Mouse (Mus musculus) cerebellum, adult 9-11 months (tissue): ENCODE data around the gene Abl1.

Source experiments
- DNase-seq: peaks from one replicate; pipeline ENCODE4 v3.0.0; 2022

The Abl1 gene

GRCm38 (mm10) chr2:31749046-31749709 lies 61.0 kb downstream of the Abl1 start:
- DNase-seq = no peak

GRCm38 (mm10) chr2:31750133-31750532 lies 62.0 kb downstream of the Abl1 start:
- DNase-seq = no peak

- DNase-seq = no peak
Measured at GRCm38 (mm10) chr2:31757472-31757871, 69.3 kb downstream of the Abl1 start.

GRCm38 (mm10) chr2:31758966-31759365 lies 70.8 kb downstream of the Abl1 start:
- no peak for DNase-seq

- peak; percentile 50 for DNase-seq
Measured at GRCm38 (mm10) chr2:31759751-31760460, 71.7 kb downstream of the Abl1 start.

- DNase-seq = no peak
Measured at GRCm38 (mm10) chr2:31760486-31760885, 72.3 kb downstream of the Abl1 start.

- DNase-seq = no peak
Measured at GRCm38 (mm10) chr2:31761115-31761531, 72.9 kb downstream of the Abl1 start.

GRCm38 (mm10) chr2:31761585-31761984 lies 73.4 kb downstream of the Abl1 start:
- no peak for DNase-seq

GRCm38 (mm10) chr2:31762155-31762554 lies 74.0 kb downstream of the Abl1 start:
- no peak for DNase-seq

GRCm38 (mm10) chr2:31762853-31763252 lies 74.7 kb downstream of the Abl1 start:
- DNase-seq = no peak

- DNase-seq = no peak
Measured at GRCm38 (mm10) chr2:31763271-31763670, 75.1 kb downstream of the Abl1 start.

- DNase-seq = no peak
Measured at GRCm38 (mm10) chr2:31767104-31767503, 78.9 kb downstream of the Abl1 start.

GRCm38 (mm10) chr2:31767815-31768214 lies 79.6 kb downstream of the Abl1 start:
- DNase-seq = no peak

- DNase-seq = no peak
Measured at GRCm38 (mm10) chr2:31769115-31769514, 80.9 kb downstream of the Abl1 start.

GRCm38 (mm10) chr2:31769631-31770111 lies 81.5 kb downstream of the Abl1 start:
- DNase-seq = no peak

- no peak for DNase-seq
Measured at GRCm38 (mm10) chr2:31770781-31771441, 82.7 kb downstream of the Abl1 start.

- no peak for DNase-seq
Measured at GRCm38 (mm10) chr2:31776479-31776878, 88.3 kb downstream of the Abl1 start.

- DNase-seq = no peak
Measured at GRCm38 (mm10) chr2:31779258-31779657, 91.1 kb downstream of the Abl1 start.

GRCm38 (mm10) chr2:31782958-31783602 lies 94.9 kb downstream of the Abl1 start:
- DNase-seq = no peak

GRCm38 (mm10) chr2:31785074-31785473 lies 96.9 kb downstream of the Abl1 start:
- DNase-seq = peak; percentile 79

GRCm38 (mm10) chr2:31787029-31787428 lies 98.9 kb downstream of the Abl1 start:
- DNase-seq = peak; percentile 68

- DNase-seq = no peak
Measured at GRCm38 (mm10) chr2:31788227-31788626, 100.1 kb downstream of the Abl1 start.

- no peak for DNase-seq
Measured at GRCm38 (mm10) chr2:31789215-31789614, 101.0 kb downstream of the Abl1 start.
